Mouse (Mus musculus) forebrain, embryonic 10.5 days (tissue): ENCODE measurements at regions not wholly inside any gene's neighbourhood (a gene's known extent, or its start where the extent isn't known, plus 50 kb on each side); places are given as distances from the start of the nearest gene placed in this dataset.

ENCODE experiments used
- DNase-seq: peaks from one replicate; pipeline ENCODE4 v3.0.0-alpha.2; 2017; ENCODE audit warnings: low spot score; ENCODE audit errors: extremely low spot score
- H3K27ac ChIP-seq: fragments of 300-500 bp; sonication (generic); 2 replicates; pipeline ENCODE4 v1.5.1; 2016; ENCODE audit warnings: mild to moderate bottlenecking
- H3K27me3 ChIP-seq: fragments of 300-500 bp; sonication (generic); 2 replicates; pipeline ENCODE4 v1.6.1; 2016; ENCODE audit warnings: mild to moderate bottlenecking; ENCODE audit not compliant: poor library complexity, severe bottlenecking
- H3K36me3 ChIP-seq: fragments of 300-500 bp; sonication (generic); replicated peaks from 2 replicates; pipeline ENCODE4 v1.6.1; 2016; ENCODE audit warnings: mild to moderate bottlenecking, moderate library complexity
- H3K4me1 ChIP-seq: fragments of 300-500 bp; sonication (generic); 2 replicates; pipeline ENCODE4 v1.6.1; 2016
- H3K4me3 ChIP-seq: fragments of 300-500 bp; sonication (generic); 2 replicates; pipeline ENCODE4 v1.5.1; 2016; ENCODE audit warnings: mild to moderate bottlenecking, moderate library complexity
- H3K9me3 ChIP-seq: fragments of 300-500 bp; sonication (generic); 2 replicates; pipeline ENCODE4 v1.6.1; 2016; ENCODE audit warnings: mild to moderate bottlenecking, moderate library complexity
- WGBS: fragments of 180-500 bp; shearing (Covaris S2); methylation state at CpG from one replicate; pipeline ENCODE4 v1.1.7; 2016; 5-methylcytosine and 5-hydroxymethylcytosine counted together

DNA sequence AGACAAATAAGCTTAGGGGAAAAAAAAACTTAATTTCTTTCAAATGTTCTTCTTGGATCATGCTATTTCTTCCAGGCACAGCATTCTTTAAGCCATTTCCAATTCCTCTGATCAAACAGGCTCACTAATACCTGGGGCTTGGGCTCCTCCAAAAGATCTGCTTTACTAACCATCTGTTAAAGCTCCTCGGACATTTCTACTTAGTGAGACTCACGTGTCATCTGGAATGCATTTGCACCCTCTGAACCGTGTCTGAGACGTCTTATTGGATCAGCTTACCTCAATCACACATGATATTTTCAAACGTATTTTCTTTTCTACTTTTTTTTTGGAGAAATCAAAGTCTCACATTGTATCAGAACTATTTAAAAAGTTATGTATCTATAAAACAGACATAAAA is 132.4 kb downstream of the Npr3 start:
- WGBS: 65% methylated on average over 5 of the region's 5 CpGs

DNA sequence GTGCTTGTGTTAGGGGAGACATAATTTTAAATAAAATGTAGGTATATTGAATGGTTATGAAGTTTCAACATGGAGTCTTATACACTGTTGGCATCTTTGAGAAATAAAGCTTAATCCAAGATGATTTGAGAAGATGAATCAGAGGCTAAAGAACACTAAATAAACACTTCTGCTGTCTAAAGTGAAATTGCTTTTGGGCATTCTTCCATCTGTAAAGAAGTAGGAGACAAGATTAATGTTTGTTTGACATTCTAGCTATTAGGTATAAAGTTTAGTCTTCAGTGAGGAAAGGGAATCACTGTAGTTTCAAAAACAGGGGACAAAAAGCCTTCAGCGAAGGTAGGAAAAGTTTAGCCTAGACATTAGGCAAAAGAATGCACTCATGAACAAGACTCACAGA is 136.5 kb downstream of the Npr3 start:
- H3K4me1 ChIP-seq: no peaks in the 10 kb centered on the region
- WGBS: 86% methylated on average over 1 of the region's 1 CpGs
- H3K36me3 ChIP-seq: no peaks in the 10 kb centered on the region
- no peak for DNase-seq
- H3K4me3 ChIP-seq: no peak overlapping the region
- no peaks in the 10 kb centered on the region for H3K9me3 ChIP-seq
- no peak overlapping the region for H3K27ac ChIP-seq
- H3K27me3 ChIP-seq: no peaks in the 10 kb centered on the region

More for the DNA sequence above, 132.4 kb downstream of the Npr3 start:
- H3K4me3 ChIP-seq: no peak overlapping the region
- H3K27ac ChIP-seq: no peak overlapping the region
- H3K36me3 ChIP-seq: no peaks in the 10 kb centered on the region
- no peaks in the 10 kb centered on the region for H3K27me3 ChIP-seq
- H3K9me3 ChIP-seq: no peaks in the 10 kb centered on the region
- no peaks in the 10 kb centered on the region for H3K4me1 ChIP-seq
- no peak for DNase-seq

DNA sequence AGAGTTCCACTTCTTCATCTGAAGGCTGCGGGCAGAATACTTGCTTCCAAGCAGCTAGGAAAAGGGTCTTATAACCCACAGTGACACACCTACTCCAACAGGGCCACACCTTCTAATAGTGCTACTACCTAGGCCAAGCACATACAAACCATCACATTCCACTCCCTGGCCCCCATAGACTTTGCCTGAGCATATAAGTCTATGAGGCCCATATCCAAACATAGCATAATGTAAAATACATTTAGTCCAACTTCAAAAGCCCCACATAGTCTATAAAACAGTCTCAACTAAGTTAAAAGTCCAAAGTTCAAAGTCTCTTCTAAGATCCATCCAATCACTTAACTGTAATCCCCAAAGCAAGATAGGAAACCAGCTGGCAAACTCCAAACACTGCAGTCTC is 149.1 kb downstream of the Npr3 start:
- Histone ChIP-seq H3K36me3 (no peaks in the 10 kb centered on the region), H3K4me1 (no peaks in the 10 kb centered on the region), H3K9me3 (no peaks in the 10 kb centered on the region), H3K4me3 (no peak overlapping the region), H3K27me3 (no peaks in the 10 kb centered on the region), H3K27ac (no peak overlapping the region)
- no peak for DNase-seq
- 95% methylated on average over 1 of the region's 1 CpGs for WGBS

DNA sequence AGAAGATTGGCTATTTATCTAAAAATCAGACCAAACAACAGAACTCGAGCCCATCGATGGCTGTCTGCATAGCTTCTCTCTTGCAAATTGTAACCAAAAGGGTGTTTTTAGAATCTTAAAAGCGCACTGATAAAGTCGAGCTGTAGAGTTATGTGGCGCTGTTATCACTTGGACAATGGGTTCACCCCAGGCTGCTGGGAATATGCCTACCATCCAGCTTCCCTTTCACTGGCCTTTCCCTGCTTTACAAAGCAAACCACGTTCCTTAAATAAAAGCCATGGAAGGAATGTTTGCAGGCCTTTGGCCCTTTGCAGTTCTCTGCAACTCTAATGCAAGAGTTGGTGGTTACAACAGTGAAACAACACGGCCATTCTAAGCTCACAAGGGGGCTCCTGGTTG is 150.3 kb downstream of the Npr3 start:
- H3K27ac ChIP-seq: no peak overlapping the region
- no peaks in the 10 kb centered on the region for H3K27me3 ChIP-seq
- no peak overlapping the region for H3K4me3 ChIP-seq
- no peaks in the 10 kb centered on the region for H3K9me3 ChIP-seq
- H3K4me1 ChIP-seq: no peaks in the 10 kb centered on the region
- WGBS: 78% methylated on average over 7 of the region's 7 CpGs
- DNase-seq: no peak
- H3K36me3 ChIP-seq: no peaks in the 10 kb centered on the region

DNA sequence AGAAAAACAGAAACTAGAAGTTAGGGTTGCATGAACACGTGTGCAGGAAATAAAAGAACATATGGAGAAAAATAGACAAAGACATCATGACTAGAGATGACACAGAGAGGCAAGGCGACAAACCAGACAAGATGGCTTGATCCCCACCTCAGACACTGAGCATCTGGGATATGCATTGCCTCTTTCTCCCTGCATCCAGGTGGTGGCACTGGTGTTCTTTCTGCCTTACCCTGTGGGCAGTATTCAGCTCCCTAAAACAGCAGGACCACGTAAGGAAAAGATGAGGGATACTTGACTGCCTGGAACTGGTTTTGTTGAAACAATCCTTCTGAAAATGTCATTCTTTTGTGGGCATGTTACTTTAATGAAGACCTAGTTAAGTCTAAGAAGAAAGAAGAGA is 153.9 kb downstream of the Npr3 start:
- Histone ChIP-seq H3K4me1 (no peaks in the 10 kb centered on the region), H3K27ac (no peak overlapping the region), H3K9me3 (no peaks in the 10 kb centered on the region), H3K27me3 (no peaks in the 10 kb centered on the region), H3K4me3 (no peak overlapping the region), H3K36me3 (no peaks in the 10 kb centered on the region)
- DNase-seq: peak; percentile 21
- 35% methylated on average over 3 of the region's 3 CpGs for WGBS

DNA sequence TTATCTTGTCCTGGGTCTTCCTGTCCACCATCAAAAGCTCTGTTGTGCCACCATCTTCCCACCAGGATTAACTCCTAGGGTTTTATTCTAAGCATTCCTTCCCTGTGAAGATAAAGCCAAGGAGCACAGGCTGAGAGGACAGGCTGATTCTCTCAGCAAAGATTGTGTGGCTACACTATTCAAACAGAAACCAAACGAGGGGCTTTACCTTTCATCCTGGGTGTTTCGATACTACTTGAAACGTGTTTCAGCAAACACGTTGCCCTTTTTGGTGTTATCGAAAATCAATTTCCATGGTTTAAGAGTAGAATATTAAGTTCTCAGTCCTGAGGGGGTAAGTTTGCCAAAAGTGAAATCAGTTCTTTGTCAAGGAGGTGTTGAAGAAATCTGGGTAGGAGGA is 156.2 kb downstream of the Npr3 start:
- Histone ChIP-seq H3K9me3 (no peaks in the 10 kb centered on the region), H3K4me1 (no peaks in the 10 kb centered on the region), H3K27ac (no peak overlapping the region), H3K36me3 (no peaks in the 10 kb centered on the region), H3K27me3 (no peaks in the 10 kb centered on the region; the same call in 1 of the 2 replicates), H3K4me3 (no peak overlapping the region)
- 78% methylated on average over 5 of the region's 5 CpGs for WGBS
- no peak for DNase-seq

DNA sequence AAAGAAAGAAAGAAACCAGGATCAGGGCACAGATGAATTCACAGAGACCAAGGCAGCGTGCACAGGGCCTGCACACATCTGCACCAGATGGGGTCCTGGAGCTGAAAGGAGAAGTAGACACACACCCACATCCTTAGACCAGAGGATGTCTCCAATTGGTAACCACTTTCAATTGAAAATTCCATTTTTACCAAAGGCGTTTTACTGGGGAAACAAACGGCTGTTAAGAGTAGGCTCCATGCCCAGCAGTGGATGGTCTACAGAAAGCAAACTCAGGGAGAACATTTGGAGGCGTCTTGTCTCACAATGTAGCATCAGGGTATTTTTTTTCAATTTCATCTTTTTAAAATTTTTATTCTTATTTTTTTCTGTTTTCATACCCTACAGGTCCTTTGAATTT is 157.6 kb downstream of the Npr3 start:
- 86% methylated on average over 4 of the region's 4 CpGs for WGBS
- Histone ChIP-seq H3K4me3 (no peak overlapping the region), H3K27ac (no peak overlapping the region), H3K4me1 (no peaks in the 10 kb centered on the region), H3K36me3 (no peaks in the 10 kb centered on the region), H3K9me3 (no peaks in the 10 kb centered on the region), H3K27me3 (peaks cover 4% of the 10 kb centered on the region; the same call in 1 of the 2 replicates)
- DNase-seq: no peak

DNA sequence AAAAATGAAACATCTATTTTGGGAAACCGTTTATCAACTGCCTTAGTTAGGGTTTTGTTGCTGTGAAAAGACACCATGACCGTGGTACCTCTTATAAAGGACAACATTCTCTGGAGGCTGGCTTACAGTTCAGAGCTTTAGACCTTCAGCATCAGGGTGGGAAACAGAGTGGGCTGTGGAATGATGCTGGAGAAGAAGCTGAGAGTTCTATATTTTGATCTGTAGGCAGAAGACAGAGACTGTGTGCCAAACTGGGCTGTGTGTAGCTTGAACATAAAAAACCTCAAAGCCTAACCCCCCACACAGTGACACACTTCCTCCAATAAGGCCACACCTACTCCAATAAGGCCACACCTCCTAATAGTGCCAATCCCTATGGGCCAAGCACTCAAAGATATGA is 158.8 kb downstream of the Npr3 start:
- no peak for DNase-seq
- peaks cover 10% of the 10 kb centered on the region for H3K27me3 ChIP-seq
- no peak overlapping the region for H3K4me3 ChIP-seq
- WGBS: 90% methylated on average over 2 of the region's 2 CpGs
- no peaks in the 10 kb centered on the region for H3K9me3 ChIP-seq
- no peaks in the 10 kb centered on the region for H3K36me3 ChIP-seq
- no peaks in the 10 kb centered on the region for H3K4me1 ChIP-seq
- no peak overlapping the region for H3K27ac ChIP-seq

DNA sequence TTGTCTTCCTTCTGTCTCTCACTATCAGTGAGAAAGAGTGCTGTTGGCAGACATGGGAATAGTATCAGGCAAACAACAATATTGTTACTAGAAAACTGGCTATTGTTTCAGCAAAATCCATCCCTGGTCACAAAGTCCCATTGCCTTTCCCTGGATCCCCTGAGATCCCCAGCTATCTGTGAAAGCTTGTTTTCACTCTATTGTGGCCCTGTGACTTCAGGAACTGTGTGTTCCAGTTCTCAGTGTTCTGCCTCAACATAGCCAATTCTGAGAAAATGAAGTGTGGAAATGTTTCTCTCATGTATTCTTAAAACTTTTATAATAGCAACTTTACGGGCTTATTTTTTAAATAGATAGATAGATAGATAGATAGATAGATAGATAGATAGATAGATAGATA is 160.3 kb downstream of the Npr3 start:
- H3K4me1 ChIP-seq: peaks cover 12% of the 10 kb centered on the region
- no peak overlapping the region for H3K4me3 ChIP-seq
- H3K36me3 ChIP-seq: no peaks in the 10 kb centered on the region
- H3K27me3 ChIP-seq: peaks cover 15% of the 10 kb centered on the region
- no peak for DNase-seq
- 98% methylated on average over 1 of the region's 1 CpGs for WGBS
- no peak overlapping the region for H3K27ac ChIP-seq
- H3K9me3 ChIP-seq: no peaks in the 10 kb centered on the region

DNA sequence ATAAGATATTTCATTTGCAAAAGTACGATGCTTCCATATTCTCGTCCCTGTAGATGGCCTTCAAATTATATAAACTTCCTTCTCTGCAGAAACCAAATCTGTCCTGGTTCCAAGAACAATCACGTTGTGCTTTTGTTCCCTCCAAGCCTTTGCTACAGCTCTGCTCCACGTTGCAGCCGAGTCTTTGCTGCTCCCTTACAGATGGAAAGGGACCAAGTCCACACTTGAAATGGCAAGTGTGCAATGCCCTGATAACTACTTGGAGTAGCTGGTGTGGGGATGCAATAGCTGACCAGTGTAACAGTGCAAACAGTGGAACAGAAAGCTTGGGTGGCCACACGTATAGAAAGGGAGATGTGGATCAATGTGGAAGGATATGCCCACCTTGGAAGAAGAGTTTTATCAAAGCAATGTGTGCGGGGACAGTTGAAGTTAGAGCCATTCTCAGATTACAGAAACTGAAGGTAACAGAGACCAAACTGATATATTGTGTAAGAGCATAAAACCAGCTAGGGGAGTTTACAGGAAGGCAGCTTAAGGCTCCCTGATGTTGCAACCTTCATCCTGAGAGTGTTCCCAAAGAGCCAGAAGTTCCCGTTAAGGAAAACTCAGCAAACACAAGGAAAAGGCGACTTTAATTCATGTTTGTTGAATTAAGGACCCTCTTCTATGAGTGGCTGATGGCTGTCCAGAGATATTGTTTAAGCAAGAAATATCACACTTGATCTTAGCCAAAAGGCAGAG is 161.3 kb downstream of the Npr3 start:
- no peak overlapping the region for H3K27ac ChIP-seq
- H3K27me3 ChIP-seq: peaks cover 21% of the 10 kb centered on the region
- H3K9me3 ChIP-seq: no peaks in the 10 kb centered on the region
- H3K4me3 ChIP-seq: no peak overlapping the region
- peaks cover 18% of the 10 kb centered on the region for H3K4me1 ChIP-seq
- WGBS: 87% methylated on average over 9 of the region's 9 CpGs
- H3K36me3 ChIP-seq: no peaks in the 10 kb centered on the region
- DNase-seq: no peak

DNA sequence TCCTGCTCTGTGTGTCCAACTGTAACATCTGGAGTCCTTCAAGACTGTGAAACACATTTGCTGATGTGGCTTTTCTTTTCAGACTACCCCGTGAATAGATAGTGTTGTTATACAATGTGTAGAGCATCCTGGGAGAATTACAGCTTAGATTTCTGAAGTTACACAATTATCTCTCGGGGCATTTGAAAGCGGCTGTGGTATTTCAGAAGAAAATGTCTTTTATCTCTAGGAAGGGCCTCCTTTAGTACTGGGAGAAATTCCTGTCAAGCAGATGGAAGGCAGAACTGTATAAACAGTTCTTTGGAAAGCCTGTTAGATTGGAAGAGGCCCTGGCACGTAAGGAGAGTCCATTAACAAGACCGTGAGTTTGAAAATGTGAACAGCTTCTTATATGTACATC is 162.2 kb downstream of the Npr3 start:
- no peak for DNase-seq
- Histone ChIP-seq H3K36me3 (no peaks in the 10 kb centered on the region), H3K27me3 (peaks cover 22% of the 10 kb centered on the region), H3K4me3 (no peak overlapping the region), H3K4me1 (peaks cover 18% of the 10 kb centered on the region), H3K27ac (no peak overlapping the region), H3K9me3 (no peaks in the 10 kb centered on the region)
- 71% methylated on average over 5 of the region's 5 CpGs for WGBS

DNA sequence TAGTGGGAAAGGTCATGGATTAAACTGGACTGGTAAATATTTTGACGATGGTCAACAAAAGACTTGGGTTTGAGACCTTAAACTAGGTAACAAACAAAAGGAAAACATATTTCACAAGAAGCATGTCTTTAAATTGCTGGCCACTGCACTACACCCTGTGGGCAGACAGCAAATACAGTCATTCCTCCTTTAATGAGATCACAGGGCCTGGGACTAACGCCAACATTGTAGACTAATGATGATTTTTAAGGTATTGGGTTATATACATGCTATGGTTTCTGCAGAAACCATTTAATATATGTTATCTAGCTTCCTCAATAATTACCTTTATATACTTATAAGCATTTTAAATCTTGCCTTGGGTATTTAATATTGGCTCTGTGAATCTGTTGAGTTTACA is 162.8 kb downstream of the Npr3 start:
- H3K27ac ChIP-seq: no peak overlapping the region
- no peaks in the 10 kb centered on the region for H3K36me3 ChIP-seq
- peaks cover 26% of the 10 kb centered on the region for H3K27me3 ChIP-seq
- H3K4me1 ChIP-seq: peaks cover 18% of the 10 kb centered on the region
- 85% methylated on average over 2 of the region's 2 CpGs for WGBS
- DNase-seq: no peak
- no peaks in the 10 kb centered on the region for H3K9me3 ChIP-seq
- no peak overlapping the region for H3K4me3 ChIP-seq

DNA sequence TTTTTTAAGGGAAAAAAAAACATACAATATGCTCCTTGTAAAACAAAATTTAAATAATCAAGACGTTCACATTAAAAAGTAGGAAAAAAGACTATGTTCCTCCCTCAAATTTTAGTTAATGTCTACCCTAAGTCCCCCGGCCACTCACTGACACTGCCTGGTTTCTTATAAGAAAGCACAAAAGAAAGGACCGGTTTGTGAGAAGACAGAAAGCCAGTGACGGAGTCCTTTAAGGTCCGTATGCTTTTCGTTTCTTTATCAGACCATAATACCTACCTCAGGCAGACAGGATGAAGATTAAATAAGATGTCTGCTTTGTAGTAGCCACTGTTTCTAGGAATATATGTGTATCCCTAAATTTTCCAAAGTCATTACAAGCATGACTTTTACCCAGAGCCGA is 164.3 kb downstream of the Npr3 start:
- 59% methylated on average over 7 of the region's 7 CpGs for WGBS
- no peak overlapping the region for H3K27ac ChIP-seq

DNA sequence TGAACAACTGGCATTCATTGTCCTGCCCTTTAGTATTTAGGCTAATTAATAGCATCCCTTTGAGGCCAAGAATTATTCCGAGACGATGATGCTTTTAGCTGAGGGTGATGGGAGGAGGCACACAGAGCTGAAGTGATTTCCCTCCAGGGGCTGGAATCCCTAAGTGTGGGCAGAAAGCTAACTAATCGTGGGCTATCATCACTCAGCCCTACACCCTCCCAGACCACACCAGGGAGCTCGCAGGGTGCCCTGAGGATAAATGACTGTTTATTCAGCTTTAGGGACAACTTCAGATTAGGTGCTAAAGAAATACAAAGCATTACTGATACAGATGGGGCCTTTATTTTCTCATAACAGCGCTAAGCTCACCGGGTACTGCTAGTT is 164.7 kb downstream of the Npr3 start:
- WGBS: 13% methylated on average over 6 of the region's 6 CpGs
- Histone ChIP-seq H3K4me3 (peak overlapping the region; percentile 39), H3K36me3 (no peaks in the 10 kb centered on the region), H3K27me3 (peaks cover 26% of the 10 kb centered on the region), H3K4me1 (peaks cover 18% of the 10 kb centered on the region), H3K9me3 (no peaks in the 10 kb centered on the region), H3K27ac (no peak overlapping the region)
- no peak for DNase-seq

More for the DNA sequence above, 164.3 kb downstream of the Npr3 start:
- no peak for DNase-seq
- Histone ChIP-seq H3K4me3 (no peak overlapping the region), H3K4me1 (peaks cover 18% of the 10 kb centered on the region), H3K9me3 (no peaks in the 10 kb centered on the region), H3K27me3 (peaks cover 26% of the 10 kb centered on the region), H3K36me3 (no peaks in the 10 kb centered on the region)
